In the genomic region with DNA sequence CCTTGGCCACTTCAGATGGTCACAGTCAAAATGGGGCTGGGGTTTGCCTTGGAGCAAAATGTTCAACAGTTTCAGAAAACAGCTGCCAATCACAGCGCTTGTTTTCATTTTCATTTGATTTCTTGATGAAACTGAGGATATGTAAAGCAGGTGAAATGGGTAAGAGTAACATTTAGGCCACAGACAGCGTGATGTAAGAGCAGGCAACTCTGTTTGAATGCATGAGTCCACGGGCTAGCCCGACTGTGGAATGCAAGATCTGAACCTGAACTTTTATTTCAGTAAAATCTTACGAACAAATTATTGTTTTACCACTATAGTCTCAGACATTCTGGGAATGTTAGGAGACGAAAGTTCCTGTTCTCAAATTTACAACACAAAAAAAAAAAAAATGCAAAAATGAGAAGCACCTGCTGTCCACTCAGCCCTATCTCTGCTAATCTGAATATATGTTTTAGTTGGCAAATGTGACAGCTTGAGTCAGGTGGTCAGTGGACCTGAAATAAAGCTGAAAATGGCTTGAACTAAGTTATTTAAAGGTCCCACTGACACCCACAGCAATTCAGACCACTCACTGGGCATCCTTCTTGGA, we compare ENCODE assay signal across 23 mouse cellular contexts. TPM values are rescaled to one million over a fixed set of nuclear protein-coding genes. Genes with fewer than 3 reads are reported as not detected.
DNase-seq lines count a peak whose midpoint lies in the region; ATAC-seq and TF ChIP-seq lines count a peak whose summit lies in the region.
"Had no signal": no experiment of that assay in that cellular context is flagged by ENCODE, and none has a peak within 500 bp of the region (broad histone marks: within the 10 kb centered on the region; RNA-seq: fewer than 3 reads in every experiment).

No protein-coding gene starts in this region.

- WGBS in hindbrain, embryonic 10.5 days = 92% methylated on average over 6 of the region's 6 CpGs
- WGBS in hindbrain, embryonic 11.5 days = 95% methylated on average over 6 of the region's 6 CpGs
- 91% methylated on average over 6 of the region's 6 CpGs for WGBS in forebrain, embryonic 16.5 days
- WGBS in hindbrain, embryonic 16.5 days = 96% methylated on average over 6 of the region's 6 CpGs

- peaks cover 13% of the 10 kb centered on the region for H3K79me2 ChIP-seq in CH12.LX (replicated peaks; ENCODE audit: control insufficient read depth, extremely low read depth, insufficient read depth, poor library complexity, severe bottlenecking)

- peaks cover 63% of the 10 kb centered on the region for H3K36me3 ChIP-seq in hindbrain, embryonic 10.5 days
- no peaks in the 10 kb centered on the region for H3K36me3 ChIP-seq in hindbrain, embryonic 11.5 days (ENCODE audit: control insufficient read depth, insufficient read depth, low read length)
- H3K36me3 ChIP-seq in CH12.LX (replicated peaks in 1 of 2; ENCODE audit: control insufficient read depth in 1 of 2, insufficient read depth in 1 of 2, low read length in 1 of 2) = peaks cover 34 to 73% of the 10 kb centered on the region in 2 experiments
- H3K36me3 ChIP-seq in forebrain, embryonic 16.5 days (ENCODE audit: control insufficient read depth, insufficient read depth) = no peaks in the 10 kb centered on the region; the same call in 1 of the 2 replicates
- H3K36me3 ChIP-seq in hindbrain, embryonic 16.5 days (ENCODE audit: control insufficient read depth, insufficient read depth, low read length) = no peaks in the 10 kb centered on the region
- H3K36me3 ChIP-seq: intestine, embryonic 15.5 days; midbrain, embryonic 15.5 days had no signal

- H3K4me2 ChIP-seq in hindbrain, embryonic 11.5 days (replicated peaks; ENCODE audit: low read depth, low read length) = no peak overlapping the region
- no peak overlapping the region for H3K4me2 ChIP-seq in CH12.LX (ENCODE audit: insufficient read depth, low read depth, poor library complexity, severe bottlenecking)
- H3K4me2 ChIP-seq in forebrain, embryonic 16.5 days (ENCODE audit: low read length) = no peak overlapping the region
- H3K4me2 ChIP-seq in hindbrain, embryonic 16.5 days (ENCODE audit: low read length) = no peak overlapping the region
- H3K4me2 ChIP-seq: embryonic facial prominence, embryonic 15.5 days; heart, embryonic 13.5 days; intestine, embryonic 15.5 days; midbrain, embryonic 15.5 days had no signal

- peak; percentile 9; the same call in 1 of the 2 replicates for TF ChIP-seq EP300 in CH12.LX (IDR thresholded peaks at IDR 0.05; ENCODE audit: low read length)

- in situ Hi-C loops in CH12.LX (cut with MboI; ENCODE audit: low pct_ligation_motif_present, low pct_unique_long_range_greater_than_20kb, low sequenced_read_pairs) = no loop called here

- no peaks in the 10 kb centered on the region for H3K27me3 ChIP-seq in hindbrain, embryonic 10.5 days (ENCODE audit: insufficient read depth, poor library complexity, severe bottlenecking)
- H3K27me3 ChIP-seq in hindbrain, embryonic 11.5 days (ENCODE audit: control insufficient read depth, insufficient read depth, low read length) = no peaks in the 10 kb centered on the region
- H3K27me3 ChIP-seq in CH12.LX (replicated peaks) = no peaks in the 10 kb centered on the region
- H3K27me3 ChIP-seq in forebrain, embryonic 16.5 days (replicated peaks; ENCODE audit: control insufficient read depth, insufficient read depth, low read length) = no peaks in the 10 kb centered on the region
- H3K27me3 ChIP-seq in hindbrain, embryonic 16.5 days (replicated peaks; ENCODE audit: control insufficient read depth, insufficient read depth, low read length) = no peaks in the 10 kb centered on the region
- H3K27me3 ChIP-seq: embryonic facial prominence, embryonic 15.5 days; heart, embryonic 13.5 days; intestine, embryonic 15.5 days; midbrain, embryonic 15.5 days had no signal

- H3K9me3 ChIP-seq in hindbrain, embryonic 10.5 days = no peaks in the 10 kb centered on the region
- no peaks in the 10 kb centered on the region for H3K9me3 ChIP-seq in hindbrain, embryonic 11.5 days (ENCODE audit: control insufficient read depth, low read length)
- H3K9me3 ChIP-seq in CH12.LX (replicated peaks; ENCODE audit: low read length) = no peaks in the 10 kb centered on the region
- H3K9me3 ChIP-seq in forebrain, embryonic 16.5 days (ENCODE audit: control insufficient read depth, low read length) = no peaks in the 10 kb centered on the region
- H3K9me3 ChIP-seq in hindbrain, embryonic 16.5 days (ENCODE audit: control insufficient read depth, low read length) = no peaks in the 10 kb centered on the region
- H3K9me3 ChIP-seq: embryonic facial prominence, embryonic 15.5 days; heart, embryonic 13.5 days; intestine, embryonic 15.5 days; limb, embryonic 10.5 days; midbrain, embryonic 15.5 days had no signal

- DNase-seq in hindbrain, embryonic 10.5 days (ENCODE audit: low spot score) = no peak
- no peak for DNase-seq in hindbrain, embryonic 11.5 days (ENCODE audit: low spot score)
- no peak for DNase-seq in CH12.LX (ENCODE audit: extremely low read depth)
- DNase-seq in yolk sac, embryonic 10.5 days (ENCODE audit: low spot score) = no peak
- DNase-seq in kidney, postnatal 36 days = no peak
- DNase-seq: adrenal gland, adult 8-10 months; gastrocnemius, postnatal 14 days; heart, adult 18-20 months; heart, postnatal 4 days; kidney, postnatal 4 days; liver; lung, postnatal 4 days; thymus, adult 2 months; thymus, postnatal 4 days had no signal

- peaks cover 11% of the 10 kb centered on the region; the same call in 1 of the 2 replicates for H3K4me1 ChIP-seq in hindbrain, embryonic 10.5 days (replicated peaks)
- H3K4me1 ChIP-seq in hindbrain, embryonic 11.5 days (replicated peaks; ENCODE audit: control insufficient read depth, insufficient read depth, low read length) = no peaks in the 10 kb centered on the region
- H3K4me1 ChIP-seq in CH12.LX (ENCODE audit: control insufficient read depth in 1 of 2, insufficient read depth in 2 of 2) = peaks cover 48 to 97% of the 10 kb centered on the region in 2 experiments
- peaks cover 21% of the 10 kb centered on the region for H3K4me1 ChIP-seq in forebrain, embryonic 16.5 days (replicated peaks; ENCODE audit: control insufficient read depth, insufficient read depth, low read length)
- no peaks in the 10 kb centered on the region for H3K4me1 ChIP-seq in hindbrain, embryonic 16.5 days (ENCODE audit: control insufficient read depth, insufficient read depth, low read depth, low read length)
- H3K4me1 ChIP-seq: limb, embryonic 10.5 days had no signal

- dilution Hi-C loops in CH12.LX (cut with MboI; ENCODE audit: extremely low pct_ligation_motif_present, extremely low pct_unique_long_range_greater_than_20kb, low sequenced_read_pairs) = no loop called here

- ATAC-seq in hindbrain, embryonic 11.5 days (ENCODE audit: low FRiP score) = no peak
- ATAC-seq in forebrain, embryonic 16.5 days = no peak
- ATAC-seq in hindbrain, embryonic 16.5 days = no peak
- ATAC-seq: activated CD4-positive, CD25-positive, alpha-beta regulatory T cell, adult 4 months; intestine, embryonic 15.5 days; midbrain, embryonic 15.5 days had no signal

- no peak for TF ChIP-seq RAD21 in CH12.LX (IDR thresholded peaks at IDR 0.05; ENCODE audit: low read depth, low read length)

- TF ChIP-seq CTCF in CH12.LX (conservative IDR thresholded peaks at IDR 0.05 in 1 of 2, IDR thresholded peaks at IDR 0.05 in 1 of 2; ENCODE audit: low read depth in 2 of 2, low read length in 2 of 2) = no peak

- no peak overlapping the region for H3K9ac ChIP-seq in hindbrain, embryonic 11.5 days (ENCODE audit: low read depth, low read length)
- peak overlapping the region; percentile 25; the same call in 1 of the 2 replicates for H3K9ac ChIP-seq in CH12.LX (ENCODE audit: insufficient read depth, low read depth)
- no peak overlapping the region for H3K9ac ChIP-seq in forebrain, embryonic 16.5 days (replicated peaks; ENCODE audit: low read depth, low read length)
- no peak overlapping the region for H3K9ac ChIP-seq in hindbrain, embryonic 16.5 days (ENCODE audit: low read depth, low read length)
- H3K9ac ChIP-seq: embryonic facial prominence, embryonic 15.5 days; heart, embryonic 13.5 days; intestine, embryonic 15.5 days; midbrain, embryonic 15.5 days had no signal

- H3K4me3 ChIP-seq in hindbrain, embryonic 10.5 days = no peak overlapping the region
- no peak overlapping the region for H3K4me3 ChIP-seq in hindbrain, embryonic 11.5 days (ENCODE audit: low read depth, low read length)
- H3K4me3 ChIP-seq in CH12.LX (replicated peaks in 1 of 3; ENCODE audit: low read depth in 2 of 3, low read length in 2 of 3, poor library complexity in 1 of 3) = no peak overlapping the region
- no peak overlapping the region for H3K4me3 ChIP-seq in forebrain, embryonic 16.5 days (replicated peaks; ENCODE audit: low read length)
- H3K4me3 ChIP-seq in hindbrain, embryonic 16.5 days (ENCODE audit: low read length) = no peak overlapping the region
- H3K4me3 ChIP-seq: embryonic facial prominence, embryonic 15.5 days; heart, embryonic 13.5 days; intestine, embryonic 15.5 days; limb, embryonic 10.5 days; midbrain, embryonic 15.5 days had no signal

- no peak for TF ChIP-seq POLR2A in CH12.LX (IDR thresholded peaks at IDR 0.05; ENCODE audit: low read depth, low read length)

- peak overlapping the region; percentile 64 for H3K27ac ChIP-seq in hindbrain, embryonic 10.5 days
- no peak overlapping the region for H3K27ac ChIP-seq in hindbrain, embryonic 11.5 days (ENCODE audit: low read depth, low read length)
- peak overlapping the region; percentile 81 for H3K27ac ChIP-seq in CH12.LX (ENCODE audit: insufficient read depth, low read depth)
- H3K27ac ChIP-seq in forebrain, embryonic 16.5 days (ENCODE audit: low read length) = peak overlapping the region; percentile 80
- peak overlapping the region; percentile 72 for H3K27ac ChIP-seq in hindbrain, embryonic 16.5 days (ENCODE audit: low read depth, low read length)
- H3K27ac ChIP-seq: embryonic facial prominence, embryonic 15.5 days; heart, embryonic 13.5 days; intestine, embryonic 15.5 days; limb, embryonic 10.5 days; midbrain, embryonic 15.5 days; stomach, postnatal 0 days had no signal

TF ChIP-seq in CH12.LX, 34 proteins besides CTCF, POLR2A, EP300 and RAD21:
- no peak for TF ChIP-seq NELFE (IDR thresholded peaks at IDR 0.05; ENCODE audit: low read depth, low read length)
- TF ChIP-seq ZNF384 (IDR thresholded peaks at IDR 0.05; ENCODE audit: low read depth, low read length) = peak; percentile 79

RNA-seq across cellular contexts. Expression of gene Fam53b, which starts 53.0 kb away (rescaled TPM):
- 25.5 and 27.7 TPM in 2 replicates for polyA plus RNA-seq in hindbrain, embryonic 10.5 days (2016; fragmentation: Nextera tagmentation; extraction: Ambion mirVana)
- polyA plus RNA-seq in hindbrain, embryonic 11.5 days (2014; fragmentation: Nextera tagmentation; extraction: Ambion mirVana) = 16.9 and 17.0 TPM in 2 replicates
- total RNA-seq in CH12.LX (2012; rRNA removed) = 21.8 and 22.1 TPM in 2 replicates
- 14.4 and 15.6 TPM in 2 replicates for total RNA-seq in CH12.LX (2014; rRNA removed)
- polyA plus RNA-seq in CH12.LX (2012; ENCODE audit: insufficient read length, low read depth) = 25.0 and 30.9 TPM in 2 replicates
- 27.3 and 29.2 TPM in 2 replicates for polyA plus RNA-seq in forebrain, embryonic 16.5 days (2015; fragmentation: Nextera tagmentation; extraction: Ambion mirVana)
- 14.7 and 16.3 TPM in 2 replicates for polyA plus RNA-seq in hindbrain, embryonic 16.5 days (2015; fragmentation: Nextera tagmentation; extraction: Ambion mirVana)
